ENCODE assay signal across 13 mouse cellular contexts in genomic region chr13:89371656-89372240, GRCm38 (mm10).
"Had no signal": no experiment of that assay in that cellular context is flagged by ENCODE, and none has a peak within 500 bp of the region (broad histone marks: within the 10 kb centered on the region; RNA-seq: fewer than 3 reads in every experiment).

No protein-coding gene starts in this region.

- H3K9ac ChIP-seq: limb, embryonic 15.5 days; liver, embryonic 12.5 days; lung, embryonic 15.5 days had no signal

- ATAC-seq: inflammation-experienced regulatory T-cells, adult 6 months; intestine, postnatal 0 days; liver, embryonic 12.5 days had no signal

- H3K4me3 ChIP-seq: limb, embryonic 15.5 days; liver, embryonic 12.5 days; lung, embryonic 15.5 days; midbrain, embryonic 10.5 days; myocyte had no signal

- H3K9me3 ChIP-seq: limb, embryonic 15.5 days; liver, embryonic 12.5 days; lung, embryonic 15.5 days; midbrain, embryonic 10.5 days had no signal

- H3K27ac ChIP-seq: limb, embryonic 15.5 days; liver, embryonic 12.5 days; lung, embryonic 15.5 days; midbrain, embryonic 10.5 days had no signal

- DNase-seq: kidney, adult 8-10 months; kidney, postnatal 25 days; lung, postnatal 36 days; right cerebral cortex, adult 18-20 months; right cerebral cortex, postnatal 25 days; thymus, postnatal 36 days had no signal

- H3K4me1 ChIP-seq: limb, embryonic 15.5 days; liver, embryonic 12.5 days; lung, embryonic 15.5 days; midbrain, embryonic 10.5 days had no signal

- H3K4me2 ChIP-seq: limb, embryonic 15.5 days; liver, embryonic 12.5 days; lung, embryonic 15.5 days had no signal

- H3K36me3 ChIP-seq: limb, embryonic 15.5 days; liver, embryonic 12.5 days; lung, embryonic 15.5 days; midbrain, embryonic 10.5 days had no signal

- H3K27me3 ChIP-seq: limb, embryonic 15.5 days; liver, embryonic 12.5 days; lung, embryonic 15.5 days had no signal
